Mouse (Mus musculus) spleen, postnatal 14 days (tissue): Measurements from ENCODE around the gene Akt1s1.

Experiments used
- DNase-seq, 2 experiments: peaks; one replicate each; pipeline ENCODE4 v3.0.0; 2021 to 2022; ENCODE audit warnings: low spot score in 2 of 2

Gene Akt1s1

GRCm38 (mm10) chr7:44901230-44901722 lies 52.5 kb downstream of the Akt1s1 start:
- DNase-seq = no peak
